Mouse (Mus musculus) liver, embryonic 14.5 days (tissue): ENCODE measurements around the gene Cast.

ENCODE experiments used
- CTCF ChIP-seq: IDR thresholded peaks from 2 replicates; pipeline ENCODE4 v1.5.1; 2016; ENCODE audit warnings: antibody characterized with exemption, low read depth, control low read depth
- EP300 ChIP-seq: IDR thresholded peaks from 2 replicates; pipeline ENCODE4 v1.6.1; 2016; ENCODE audit warnings: antibody characterized with exemption, low read depth

- TF ChIP-seq CTCF: no peak
- TF ChIP-seq EP300: no peak
Measured at GRCm38 (mm10) chr13:74850823-74851222, 42.2 kb upstream of the Cast start.
